24 mouse cellular contexts compared by ENCODE assay signal in genomic region chr16:45651497-45651896, GRCm38 (mm10). TPM values are rescaled to one million over a fixed set of nuclear protein-coding genes. Genes with fewer than 3 reads are reported as not detected.
DNase-seq lines count a peak whose midpoint lies in the region; ATAC-seq and TF ChIP-seq lines count a peak whose summit lies in the region.
"Had no signal": no experiment of that assay in that cellular context is flagged by ENCODE, and none has a peak within 500 bp of the region (broad histone marks: within the 10 kb centered on the region; RNA-seq: fewer than 3 reads in every experiment).

No protein-coding gene starts in this region.

- DNase-seq in heart, postnatal 14 days: no peak
- peak; percentile 45 for DNase-seq in lung, postnatal 0 days (ENCODE audit: low spot score)
- DNase-seq in lung, adult 2 months: no peak
- no peak for DNase-seq in spleen, postnatal 4 days (ENCODE audit: low spot score in 2 of 2)
- DNase-seq in left cerebral cortex, adult 11 months (ENCODE audit: low spot score): no peak
- DNase-seq in right cerebral cortex, postnatal 14 days: no peak
- DNase-seq: adrenal gland, adult 2 months; cerebellum, postnatal 14 days; embryo, embryonic 11 days; gastrocnemius, postnatal 25 days; kidney, postnatal 4 days; layer of hippocampus, adult 9-11 months; midbrain, embryonic 14.5 days had no signal

- no peak overlapping the region for H3K4me3 ChIP-seq in heart, embryonic 12.5 days
- H3K4me3 ChIP-seq in lung, postnatal 0 days (ENCODE audit: low read depth, low read length): no peak overlapping the region
- H3K4me3 ChIP-seq in lung, adult 2 months (replicated peaks; ENCODE audit: extremely low read depth, low read depth, low read length): no peak overlapping the region
- H3K4me3 ChIP-seq: embryonic facial prominence, embryonic 15.5 days; hindbrain, embryonic 12.5 days; kidney, embryonic 15.5 days; limb, embryonic 12.5 days; myocyte; stomach, embryonic 15.5 days had no signal

- peak; percentile 30; the same call in 1 of the 2 replicates for TF ChIP-seq EP300 in lung, postnatal 0 days (IDR thresholded peaks at IDR 0.05)

- no peaks in the 10 kb centered on the region for H3K36me3 ChIP-seq in heart, embryonic 12.5 days
- no peaks in the 10 kb centered on the region for H3K36me3 ChIP-seq in lung, postnatal 0 days (ENCODE audit: insufficient read depth, low read length)
- H3K36me3 ChIP-seq: embryonic facial prominence, embryonic 15.5 days; hindbrain, embryonic 12.5 days; kidney, embryonic 15.5 days; limb, embryonic 12.5 days; stomach, embryonic 15.5 days had no signal

- ATAC-seq in heart, embryonic 12.5 days (ENCODE audit: insufficient number of reproducible peaks, low FRiP score): 0 out of 2 replicates have a peak, but pooled peaks have one; percentile 25
- ATAC-seq in lung, postnatal 0 days: peak; percentile 62
- peak; percentile 49 for ATAC-seq in megakaryocyte, adult 5-6 weeks (ENCODE audit: poor library complexity, severe bottlenecking)
- ATAC-seq: forebrain, embryonic 16.5 days had no signal

- H3K4me1 ChIP-seq in heart, embryonic 12.5 days (replicated peaks): peaks cover 16% of the 10 kb centered on the region
- H3K4me1 ChIP-seq in lung, postnatal 0 days (ENCODE audit: insufficient read depth, low read depth, low read length): peaks cover 5% of the 10 kb centered on the region; the same call in 1 of the 2 replicates
- H3K4me1 ChIP-seq in lung, adult 2 months (ENCODE audit: control insufficient read depth, insufficient read depth, low read length): no peaks in the 10 kb centered on the region
- H3K4me1 ChIP-seq: stomach, embryonic 15.5 days had no signal

- no peak overlapping the region for H3K4me2 ChIP-seq in heart, embryonic 12.5 days
- no peak overlapping the region for H3K4me2 ChIP-seq in lung, postnatal 0 days (replicated peaks; ENCODE audit: low read depth, low read length)
- H3K4me2 ChIP-seq: embryonic facial prominence, embryonic 15.5 days; hindbrain, embryonic 12.5 days; kidney, embryonic 15.5 days; limb, embryonic 12.5 days; stomach, embryonic 15.5 days had no signal

- no peaks in the 10 kb centered on the region for H3K9me3 ChIP-seq in heart, embryonic 12.5 days (replicated peaks)
- H3K9me3 ChIP-seq in lung, postnatal 0 days (ENCODE audit: low read length): no peaks in the 10 kb centered on the region
- H3K9me3 ChIP-seq: embryonic facial prominence, embryonic 15.5 days; hindbrain, embryonic 12.5 days; kidney, embryonic 15.5 days; limb, embryonic 12.5 days; stomach, embryonic 15.5 days had no signal

- TF ChIP-seq POLR2A in lung, adult 2 months (IDR thresholded peaks at IDR 0.05; ENCODE audit: borderline replicate concordance, extremely low read depth, low read depth, low read length): no peak

- H3K9ac ChIP-seq in heart, embryonic 12.5 days: no peak overlapping the region
- H3K9ac ChIP-seq in lung, postnatal 0 days (replicated peaks; ENCODE audit: low read depth): no peak overlapping the region
- H3K9ac ChIP-seq: embryonic facial prominence, embryonic 15.5 days; hindbrain, embryonic 12.5 days; kidney, embryonic 15.5 days; limb, embryonic 12.5 days; stomach, embryonic 15.5 days had no signal

- no peak overlapping the region for H3K27ac ChIP-seq in heart, embryonic 12.5 days (ENCODE audit: poor library complexity, severe bottlenecking)
- no peak overlapping the region for H3K27ac ChIP-seq in lung, postnatal 0 days (ENCODE audit: low read length)
- H3K27ac ChIP-seq: embryonic facial prominence, embryonic 15.5 days; hindbrain, embryonic 12.5 days; kidney, embryonic 15.5 days; limb, embryonic 12.5 days; stomach, embryonic 15.5 days had no signal

- no peak for TF ChIP-seq CTCF in lung, postnatal 0 days (IDR thresholded peaks at IDR 0.05)
- TF ChIP-seq CTCF in lung, adult 2 months (IDR thresholded peaks at IDR 0.05; ENCODE audit: insufficient read depth, low read length): no peak

- 41% methylated on average over 2 of the region's 2 CpGs for WGBS in heart, embryonic 12.5 days
- WGBS in lung, postnatal 0 days: 28% methylated on average over 2 of the region's 2 CpGs
- WGBS in lung, adult 2 months: 26% methylated on average over 2 of the region's 2 CpGs

- 0 out of 2 replicates have a peak, but pooled peaks cover 4% of the 10 kb centered on the region for H3K27me3 ChIP-seq in heart, embryonic 12.5 days (replicated peaks)
- H3K27me3 ChIP-seq in lung, postnatal 0 days (replicated peaks; ENCODE audit: insufficient read depth, low read length): no peaks in the 10 kb centered on the region
- H3K27me3 ChIP-seq: stomach, embryonic 15.5 days had no signal

- intact Hi-C loops in heart, postnatal 14 days (cut with DNase I): no loop called here

RNA-seq across cellular contexts. Expression of gene BC016579, which starts 2.4 kb away (rescaled TPM):
- 0.26 and 0.31 TPM in 2 replicates for polyA plus RNA-seq in heart, embryonic 12.5 days (2016; fragmentation: Nextera tagmentation; extraction: Ambion mirVana)
- not detected for total RNA-seq in heart, postnatal 14 days (2021)
- polyA plus RNA-seq in lung, postnatal 0 days (2015; fragmentation: Nextera tagmentation; extraction: Ambion mirVana): 0.30 and 0.31 TPM in 2 replicates
- 0.05 and 0.17 TPM in 2 replicates for polyA plus RNA-seq in lung, adult 2 months (2012; rRNA removed)
- total RNA-seq in megakaryocyte, adult 5-6 weeks (2015): 0.71 and 0.98 TPM in 2 replicates
- 0.07 TPM in 1 of 2 replicates, not detected in the other for total RNA-seq in megakaryocyte, adult 5-6 weeks (2017)
- total RNA-seq: gastrocnemius, postnatal 25 days had no signal
- polyA plus RNA-seq: adrenal gland, adult 2 months; forebrain, embryonic 16.5 days; heart, postnatal 0 days; hindbrain, embryonic 12.5 days; myocyte had no signal

RNA-seq across cellular contexts. Expression of gene Gcsam, which starts 41.3 kb away (rescaled TPM):
- 0.21 and 0.26 TPM in 2 replicates for polyA plus RNA-seq in heart, embryonic 12.5 days (2016; fragmentation: Nextera tagmentation; extraction: Ambion mirVana)
- total RNA-seq in heart, postnatal 14 days (2021): under 1 TPM; 0.12 to 0.19 TPM
- 0.10 and 0.26 TPM in 2 replicates for polyA plus RNA-seq in lung, postnatal 0 days (2015; fragmentation: Nextera tagmentation; extraction: Ambion mirVana)
- polyA plus RNA-seq in lung, adult 2 months (2012; rRNA removed): 0.30 and 0.41 TPM in 2 replicates
- total RNA-seq in megakaryocyte, adult 5-6 weeks (2015): not detected in 2 replicates
- not detected in 2 replicates for total RNA-seq in megakaryocyte, adult 5-6 weeks (2017)
- polyA plus RNA-seq: adrenal gland, adult 2 months; forebrain, embryonic 16.5 days; hindbrain, embryonic 12.5 days; midbrain, embryonic 14.5 days; myocyte; neural tube, embryonic 14.5 days had no signal

RNA-seq across cellular contexts. Expression of gene Tmprss7, which starts 42.0 kb away (rescaled TPM):
- polyA plus RNA-seq in heart, embryonic 12.5 days (2016; fragmentation: Nextera tagmentation; extraction: Ambion mirVana): not detected in 2 replicates
- total RNA-seq in heart, postnatal 14 days (2021): not detected
- 0.10 and 0.13 TPM in 2 replicates for polyA plus RNA-seq in lung, postnatal 0 days (2015; fragmentation: Nextera tagmentation; extraction: Ambion mirVana)
- 0.06 TPM in 1 of 2 replicates, not detected in the other for polyA plus RNA-seq in lung, adult 2 months (2012; rRNA removed)
- not detected in 2 replicates for total RNA-seq in megakaryocyte, adult 5-6 weeks (2015)
- 0.04 and 0.11 TPM in 2 replicates for total RNA-seq in megakaryocyte, adult 5-6 weeks (2017)
- total RNA-seq: gastrocnemius, postnatal 25 days had no signal
- polyA plus RNA-seq: heart, postnatal 0 days; myocyte; stomach, embryonic 15.5 days had no signal
